Mouse (Mus musculus): ENCODE measurements around the gene Gm45521. TPM values are rescaled to one million over a fixed set of nuclear protein-coding genes. Genes with fewer than 3 reads are reported as not detected.

Gene Gm45521
- polyA plus RNA-seq, 1 experiment from 2014 or later, result not detected

Other genes with a start within 250 kb of the Gm45521 start
- gene Gm26661, start 165.7 kb upstream of the Gm45521 start, polyA plus RNA-seq (2016; fragmentation: Nextera tagmentation; extraction: Ambion mirVana), result not detected in 2 replicates
- gene Flnb, start 139.3 kb upstream of the Gm45521 start, polyA plus RNA-seq (2016; fragmentation: Nextera tagmentation; extraction: Ambion mirVana), result 56.7 and 61.9 TPM in 2 replicates
- not detected in 2 replicates for gene Dnase1l3, start 37.3 kb downstream of the Gm45521 start, polyA plus RNA-seq (2016; fragmentation: Nextera tagmentation; extraction: Ambion mirVana)
- 17.8 and 18.4 TPM in 2 replicates for gene Abhd6, start 45.6 kb downstream of the Gm45521 start, polyA plus RNA-seq (2016; fragmentation: Nextera tagmentation; extraction: Ambion mirVana)
- gene Rpp14, start 123.1 kb downstream of the Gm45521 start, polyA plus RNA-seq (2016; fragmentation: Nextera tagmentation; extraction: Ambion mirVana), result 50.1 and 51.2 TPM in 2 replicates
- gene Pxk, start 140.9 kb downstream of the Gm45521 start, polyA plus RNA-seq (2016; fragmentation: Nextera tagmentation; extraction: Ambion mirVana), result 22.8 and 23.0 TPM in 2 replicates
- gene Pdhb, start 215.7 kb downstream of the Gm45521 start, polyA plus RNA-seq (2016; fragmentation: Nextera tagmentation; extraction: Ambion mirVana), result 200 TPM in 2 replicates

Measured in limb, embryonic 12.5 days (tissue).